Mouse (Mus musculus): ENCODE data around the gene Tcf21. TPM values are rescaled to one million over a fixed set of nuclear protein-coding genes. Genes with fewer than 3 reads are reported as not detected.

Tcf21 gene
- total RNA-seq, 2 experiments from 2014 or later = not detected

DNA sequence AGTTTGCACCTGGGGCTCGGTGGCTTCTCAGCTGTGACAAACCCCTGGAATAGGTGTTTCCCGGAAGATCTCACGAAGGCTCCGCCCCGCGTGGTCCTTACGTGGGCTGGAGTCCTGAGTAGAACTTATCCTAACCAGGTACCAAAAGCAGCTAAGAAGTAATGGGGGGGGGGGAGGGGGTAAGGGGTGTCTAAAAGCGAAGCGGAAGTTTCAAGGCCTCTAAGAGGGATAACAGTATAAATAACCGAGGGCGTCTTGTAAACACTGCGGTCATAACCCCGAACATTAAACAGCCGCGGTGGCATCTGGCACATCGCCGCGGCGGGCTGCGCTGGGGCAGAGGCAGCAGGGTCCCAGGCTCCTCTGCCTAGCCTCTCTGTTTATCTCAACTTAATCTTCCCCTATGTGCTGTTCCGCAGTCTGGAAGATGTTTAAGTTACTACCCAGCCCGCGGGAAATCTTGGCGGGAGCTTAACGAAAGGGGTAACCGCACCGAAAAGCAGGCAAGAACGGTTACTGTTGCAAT, 3.7 kb downstream of the Tcf21 start:
- no peak for ATAC-seq (ENCODE audit: poor library complexity, severe bottlenecking)

GRCm38 (mm10) chr10:22815461-22816236, 4.3 kb downstream of the Tcf21 start:
- no peak for ATAC-seq (ENCODE audit: poor library complexity, severe bottlenecking)

DNA sequence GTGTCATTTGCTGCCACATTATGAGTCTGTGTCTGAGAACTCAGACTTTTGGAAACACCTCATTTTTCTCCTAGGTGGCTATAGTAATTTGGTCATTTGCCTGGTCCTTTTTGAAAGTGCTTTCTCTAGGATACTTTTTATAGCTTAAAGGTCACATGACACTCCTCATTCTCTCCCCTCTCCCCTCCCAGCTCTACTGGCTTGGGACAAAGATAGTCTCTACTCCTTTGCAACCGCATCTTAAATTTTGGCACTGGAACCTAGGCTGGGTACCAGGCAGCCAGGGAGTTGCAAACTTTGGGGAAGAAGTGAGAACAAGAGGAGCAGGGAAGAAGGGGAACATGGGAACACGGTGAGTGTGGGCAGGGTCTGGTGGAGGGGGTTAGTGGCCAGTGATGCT, 5.2 kb downstream of the Tcf21 start:
- no peak for ATAC-seq (ENCODE audit: poor library complexity, severe bottlenecking)

DNA sequence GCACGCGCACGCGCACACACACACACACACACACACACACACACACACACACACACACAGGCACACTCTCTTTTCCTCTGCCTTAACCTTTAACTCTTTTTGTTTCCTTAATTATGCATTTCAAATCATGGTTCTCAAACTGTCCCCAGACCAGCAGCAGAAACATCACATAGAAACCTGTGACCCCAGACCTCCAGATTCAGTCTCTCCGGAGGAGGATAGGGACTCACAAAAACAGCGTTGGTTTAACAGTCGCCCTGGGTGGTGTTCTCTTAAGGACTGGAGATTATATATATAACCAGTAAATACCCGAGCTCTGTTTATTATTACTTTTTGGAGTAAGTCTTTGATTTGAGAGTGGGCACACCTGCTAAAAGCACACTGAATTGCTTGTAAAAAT, 5.7 kb downstream of the Tcf21 start:
- no peak for ATAC-seq (ENCODE audit: poor library complexity, severe bottlenecking)

DNA sequence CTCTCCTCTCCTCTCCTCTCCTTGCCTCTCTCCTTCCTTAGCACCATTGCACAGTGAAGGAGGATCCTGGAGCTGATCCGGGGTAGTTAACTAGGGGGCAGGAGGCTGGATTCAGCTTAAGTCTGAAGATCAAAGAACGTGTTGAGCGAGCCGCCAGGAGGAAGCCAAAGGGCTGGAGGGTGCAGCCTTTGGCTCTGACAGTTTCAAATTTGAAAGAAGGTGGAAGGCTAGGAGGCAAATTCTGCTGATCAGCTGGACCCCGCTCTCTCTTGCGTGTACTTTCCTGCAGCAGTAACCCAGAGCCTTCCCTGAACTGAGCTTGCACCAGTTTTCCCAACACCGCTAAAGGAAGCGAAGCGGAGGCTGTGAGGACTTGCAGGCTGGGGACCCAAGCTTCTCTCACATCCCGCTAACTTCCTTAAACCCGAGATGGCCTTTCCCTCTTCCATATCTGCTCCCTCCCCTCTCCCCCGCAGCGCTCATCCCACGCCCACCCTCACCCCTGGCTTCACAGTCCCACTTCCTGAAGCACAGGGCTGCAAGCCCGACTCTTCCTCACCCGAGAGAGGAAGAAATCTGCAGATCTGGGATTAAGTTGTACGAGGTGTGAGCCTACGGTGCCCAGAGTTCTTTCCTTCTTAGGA, 6.5 kb downstream of the Tcf21 start:
- no peak for ATAC-seq (ENCODE audit: poor library complexity, severe bottlenecking)

DNA sequence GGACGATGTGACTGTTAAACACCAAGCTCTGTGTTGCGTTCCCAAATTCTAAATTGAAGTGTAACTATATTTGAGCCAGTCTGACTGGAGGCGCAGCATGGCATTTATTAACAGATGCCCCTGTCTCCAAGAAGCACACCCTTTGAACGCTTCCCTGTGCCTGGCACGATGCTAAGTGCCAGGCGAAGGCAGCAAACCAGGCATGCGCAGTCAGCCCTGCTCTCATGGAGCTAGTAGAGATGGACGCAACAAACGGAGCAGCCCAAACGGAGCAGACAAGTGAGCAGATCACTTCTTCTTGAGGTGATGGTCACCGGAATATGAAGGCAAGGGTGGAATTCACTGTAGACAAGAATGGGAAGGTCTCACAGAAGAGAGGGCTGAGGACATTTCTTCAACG, 8.1 kb downstream of the Tcf21 start:
- no peak for ATAC-seq (ENCODE audit: poor library complexity, severe bottlenecking)

GRCm38 (mm10) chr10:22782684-22783083, 37.3 kb downstream of the Tcf21 start:
- no peak for ATAC-seq (ENCODE audit: poor library complexity, severe bottlenecking)

GRCm38 (mm10) chr10:22781466-22781865, 38.5 kb downstream of the Tcf21 start:
- ATAC-seq (ENCODE audit: poor library complexity, severe bottlenecking) = no peak

DNA sequence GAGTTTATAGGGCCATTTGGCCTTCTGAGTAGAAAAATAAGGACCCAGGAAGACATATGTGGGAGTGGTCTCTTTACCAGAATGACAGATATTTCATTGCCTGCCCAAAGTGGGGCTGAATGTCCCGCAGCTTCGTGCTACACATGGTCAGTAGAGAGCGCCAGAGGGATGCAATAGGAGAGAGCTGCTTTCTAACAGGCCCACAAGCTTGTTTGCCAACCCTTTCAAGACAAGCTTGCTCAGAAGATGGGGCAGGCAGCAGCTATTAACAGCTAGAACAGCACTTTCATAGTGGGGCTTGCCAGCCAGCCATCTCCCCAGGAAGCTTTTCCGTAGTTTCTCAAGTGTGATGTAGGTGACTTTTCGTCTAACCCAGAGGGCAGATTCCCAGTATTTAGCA, 42.0 kb downstream of the Tcf21 start:
- no peak for ATAC-seq (ENCODE audit: poor library complexity, severe bottlenecking)

GRCm38 (mm10) chr10:22776007-22776698, 43.8 kb downstream of the Tcf21 start:
- no peak for ATAC-seq (ENCODE audit: poor library complexity, severe bottlenecking)

GRCm38 (mm10) chr10:22775456-22775855, 44.5 kb downstream of the Tcf21 start:
- ATAC-seq (ENCODE audit: poor library complexity, severe bottlenecking) = no peak

- ATAC-seq (ENCODE audit: poor library complexity, severe bottlenecking) = no peak
Measured at GRCm38 (mm10) chr10:22774626-22775025, 45.3 kb downstream of the Tcf21 start.

Other genes with a start within 250 kb of the Tcf21 start
- not detected in 2 replicates for gene Slc2a12, start 175.2 kb downstream of the Tcf21 start, total RNA-seq (2015)
- gene Slc2a12, start 175.2 kb downstream of the Tcf21 start, total RNA-seq (2017) = 0.11 TPM in 1 of 2 replicates, not detected in the other
- gene Tbpl1, start 88.2 kb downstream of the Tcf21 start, total RNA-seq (2015) = 37.3 and 47.3 TPM in 2 replicates
- gene Tbpl1, start 88.2 kb downstream of the Tcf21 start, total RNA-seq (2017) = 31.0 and 43.9 TPM in 2 replicates

All from megakaryocyte, adult 5-6 weeks (primary cell).